17 mouse cellular contexts compared by ENCODE assay signal in genomic region chr1:86426128-86426527, GRCm38 (mm10). TPM values are rescaled to one million over a fixed set of nuclear protein-coding genes. Genes with fewer than 3 reads are reported as not detected.
A peak's percentile ranks its signal among the peaks of the same experiment; 100 is the strongest.
DNase-seq lines count a peak whose midpoint lies in the region; ATAC-seq and TF ChIP-seq lines count a peak whose summit lies in the region.
"Had no signal": no experiment of that assay in that cellular context is flagged by ENCODE, and none has a peak within 500 bp of the region (broad histone marks: within the 10 kb centered on the region; RNA-seq: fewer than 3 reads in every experiment).

TSS of gene Nmur1 (minus strand) at chr1:86426228.
TSS of gene Tex44 (plus strand) at chr1:86426329.

- H3K9me3 ChIP-seq in heart, embryonic 14.5 days (ENCODE audit: control insufficient read depth, low read length): no peaks in the 10 kb centered on the region
- no peaks in the 10 kb centered on the region for H3K9me3 ChIP-seq in ES-Bruce4 (replicated peaks; ENCODE audit: control insufficient read depth, insufficient read depth, low read length, poor library complexity, severe bottlenecking)
- no peaks in the 10 kb centered on the region for H3K9me3 ChIP-seq in hindbrain, embryonic 11.5 days (ENCODE audit: control insufficient read depth, low read length)
- no peaks in the 10 kb centered on the region for H3K9me3 ChIP-seq in midbrain, embryonic 12.5 days
- H3K9me3 ChIP-seq: embryonic facial prominence, embryonic 12.5 days had no signal

- TF ChIP-seq CTCF in ES-Bruce4 (IDR thresholded peaks at IDR 0.05; ENCODE audit: low read depth, low read length): no peak

- TF ChIP-seq POLR2A in ES-Bruce4 (IDR thresholded peaks at IDR 0.05; ENCODE audit: insufficient read depth, low read length): no peak

- peaks cover under 1 to 7% of the 10 kb centered on the region in 2 experiments; a peak in 3 of 4 replicates for H3K4me1 ChIP-seq in heart, embryonic 14.5 days (ENCODE audit: control insufficient read depth in 2 of 2, insufficient read depth in 2 of 2, low read length in 2 of 2)
- peaks cover 7% of the 10 kb centered on the region for H3K4me1 ChIP-seq in ES-Bruce4 (ENCODE audit: control insufficient read depth, insufficient read depth, low read length)
- no peaks in the 10 kb centered on the region; the same call in 1 of the 2 replicates for H3K4me1 ChIP-seq in hindbrain, embryonic 11.5 days (replicated peaks; ENCODE audit: control insufficient read depth, insufficient read depth, low read length)
- peaks cover 25% of the 10 kb centered on the region for H3K4me1 ChIP-seq in midbrain, embryonic 12.5 days

- no peaks in the 10 kb centered on the region for H3K36me3 ChIP-seq in heart, embryonic 14.5 days (ENCODE audit: control insufficient read depth, insufficient read depth, low read length)
- no peaks in the 10 kb centered on the region for H3K36me3 ChIP-seq in ES-Bruce4 (ENCODE audit: control insufficient read depth, insufficient read depth, low read length, poor library complexity, severe bottlenecking)
- H3K36me3 ChIP-seq in hindbrain, embryonic 11.5 days (ENCODE audit: control insufficient read depth, insufficient read depth, low read length): no peaks in the 10 kb centered on the region
- no peaks in the 10 kb centered on the region for H3K36me3 ChIP-seq in midbrain, embryonic 12.5 days
- H3K36me3 ChIP-seq: embryonic facial prominence, embryonic 12.5 days had no signal

- no peaks in the 10 kb centered on the region for H3K27me3 ChIP-seq in heart, embryonic 14.5 days (ENCODE audit: control insufficient read depth, insufficient read depth, low read length)
- H3K27me3 ChIP-seq in ES-Bruce4 (ENCODE audit: control insufficient read depth, insufficient read depth, low read length, poor library complexity, severe bottlenecking): no peaks in the 10 kb centered on the region
- H3K27me3 ChIP-seq in hindbrain, embryonic 11.5 days (ENCODE audit: control insufficient read depth, insufficient read depth, low read length): no peaks in the 10 kb centered on the region
- no peaks in the 10 kb centered on the region for H3K27me3 ChIP-seq in midbrain, embryonic 12.5 days
- H3K27me3 ChIP-seq: embryonic facial prominence, embryonic 12.5 days had no signal

- H3K27ac ChIP-seq in heart, embryonic 14.5 days (replicated peaks in 1 of 2; ENCODE audit: control insufficient read depth in 1 of 2, insufficient read depth in 1 of 2, low read depth in 2 of 2, low read length in 2 of 2): no peak within 1 kb of the TSS
- no peak within 1 kb of the TSS for H3K27ac ChIP-seq in ES-Bruce4 (ENCODE audit: insufficient read depth, low read length)
- peak within 1 kb of the TSS; percentile 60 for H3K27ac ChIP-seq in hindbrain, embryonic 11.5 days (ENCODE audit: low read depth, low read length)
- peak within 1 kb of the TSS; percentile 84 for H3K27ac ChIP-seq in midbrain, embryonic 12.5 days (replicated peaks)
- H3K27ac ChIP-seq: left cerebral cortex, adult 2 months; liver, embryonic 14.5 days; macrophage had no signal

- 86% methylated on average over 8 of the region's 8 CpGs for WGBS in heart, embryonic 14.5 days
- WGBS in hindbrain, embryonic 11.5 days: 93% methylated on average over 8 of the region's 8 CpGs
- 92% methylated on average over 8 of the region's 8 CpGs for WGBS in midbrain, embryonic 12.5 days

- no peak for DNase-seq in heart, adult 9 months (ENCODE audit: low spot score in 2 of 2)
- DNase-seq in hindbrain, embryonic 11.5 days (ENCODE audit: low spot score): no peak
- no peak for DNase-seq in lung, postnatal 10 days
- DNase-seq: cerebellum, postnatal 25 days; heart, postnatal 4 days; kidney, adult 9 months; right cerebral cortex, postnatal 14 days; thymus, postnatal 25 days had no signal

- no peak for ATAC-seq in heart, embryonic 14.5 days (ENCODE audit: insufficient number of reproducible peaks, insufficient read depth, low FRiP score, low read depth)
- ATAC-seq in hindbrain, embryonic 11.5 days (ENCODE audit: low FRiP score): no peak
- ATAC-seq in midbrain, embryonic 12.5 days (ENCODE audit: low FRiP score, low read depth): no peak
- no peak for ATAC-seq in megakaryocyte progenitor cell, adult 5-6 weeks (replicated peaks; ENCODE audit: poor library complexity)

- no peak within 1 kb of the TSS for H3K4me2 ChIP-seq in heart, embryonic 14.5 days (ENCODE audit: low read length)
- H3K4me2 ChIP-seq in hindbrain, embryonic 11.5 days (replicated peaks; ENCODE audit: low read depth, low read length): 0 out of 2 replicates have a peak within 1 kb of the TSS, but pooled peaks have one; percentile 15
- H3K4me2 ChIP-seq in midbrain, embryonic 12.5 days (replicated peaks): peak within 1 kb of the TSS; percentile 27
- H3K4me2 ChIP-seq: embryonic facial prominence, embryonic 12.5 days had no signal

- H3K4me3 ChIP-seq in heart, embryonic 14.5 days (ENCODE audit: control insufficient read depth in 1 of 2, insufficient read depth in 1 of 2, low read depth in 1 of 2, low read length in 2 of 2): no peak within 1 kb of the TSS
- H3K4me3 ChIP-seq in ES-Bruce4 (ENCODE audit: low read depth, low read length): no peak within 1 kb of the TSS
- H3K4me3 ChIP-seq in hindbrain, embryonic 11.5 days (ENCODE audit: low read depth, low read length): no peak within 1 kb of the TSS
- no peak within 1 kb of the TSS for H3K4me3 ChIP-seq in midbrain, embryonic 12.5 days
- H3K4me3 ChIP-seq: embryonic facial prominence, embryonic 12.5 days; left cerebral cortex, adult 2 months had no signal

- H3K9ac ChIP-seq in heart, embryonic 14.5 days (ENCODE audit: low read length): peak within 1 kb of the TSS; percentile 27; the same call in 1 of the 2 replicates
- peak within 1 kb of the TSS; percentile 20; the same call in 1 of the 2 replicates for H3K9ac ChIP-seq in ES-Bruce4 (ENCODE audit: low read depth, poor library complexity, severe bottlenecking)
- peak within 1 kb of the TSS; percentile 46 for H3K9ac ChIP-seq in hindbrain, embryonic 11.5 days (ENCODE audit: low read depth, low read length)
- no peak within 1 kb of the TSS; the same call in 1 of the 2 replicates for H3K9ac ChIP-seq in midbrain, embryonic 12.5 days (replicated peaks)
- H3K9ac ChIP-seq: embryonic facial prominence, embryonic 12.5 days; liver, embryonic 14.5 days had no signal

- TF ChIP-seq EP300 in ES-Bruce4 (IDR thresholded peaks at IDR 0.05; ENCODE audit: insufficient read depth, low read depth, low read length): no peak

RNA-seq across cellular contexts. Expression of gene Nmur1, which starts in this region (rescaled TPM):
- polyA plus RNA-seq in heart, embryonic 14.5 days (2014; fragmentation: Nextera tagmentation; extraction: Ambion mirVana): not detected in 2 replicates
- not detected in 2 replicates for polyA plus RNA-seq in ES-Bruce4 (2011; ENCODE audit: insufficient read depth, insufficient read length, low read depth, missing spikeins)
- not detected in 2 replicates for polyA plus RNA-seq in hindbrain, embryonic 11.5 days (2014; fragmentation: Nextera tagmentation; extraction: Ambion mirVana)
- polyA plus RNA-seq in midbrain, embryonic 12.5 days (2016; fragmentation: Nextera tagmentation; extraction: Ambion mirVana): not detected in 2 replicates
- 1.0 TPM in 1 of 2 replicates, not detected in the other for total RNA-seq in megakaryocyte progenitor cell, adult 5-6 weeks (2015)
- total RNA-seq in megakaryocyte progenitor cell, adult 5-6 weeks (2017): not detected in 2 replicates
- total RNA-seq: heart, postnatal 4 days; left cerebral cortex, adult 2 months had no signal
- polyA plus RNA-seq: embryonic facial prominence, embryonic 12.5 days; liver, embryonic 14.5 days; macrophage had no signal

RNA-seq across cellular contexts. Expression of gene Tex44, which starts in this region (rescaled TPM):
- not detected in 2 replicates for polyA plus RNA-seq in heart, embryonic 14.5 days (2014; fragmentation: Nextera tagmentation; extraction: Ambion mirVana)
- polyA plus RNA-seq in ES-Bruce4 (2011; ENCODE audit: insufficient read depth, insufficient read length, low read depth, missing spikeins): not detected in 2 replicates
- polyA plus RNA-seq in hindbrain, embryonic 11.5 days (2014; fragmentation: Nextera tagmentation; extraction: Ambion mirVana): 0.15 TPM in 1 of 2 replicates, not detected in the other
- polyA plus RNA-seq in midbrain, embryonic 12.5 days (2016; fragmentation: Nextera tagmentation; extraction: Ambion mirVana): not detected in 2 replicates
- not detected in 2 replicates for total RNA-seq in megakaryocyte progenitor cell, adult 5-6 weeks (2015)
- total RNA-seq in megakaryocyte progenitor cell, adult 5-6 weeks (2017): not detected in 2 replicates
- total RNA-seq: heart, postnatal 4 days; left cerebral cortex, adult 2 months had no signal
- polyA plus RNA-seq: embryonic facial prominence, embryonic 12.5 days; frontal cortex, adult 2 months; liver, embryonic 14.5 days; macrophage had no signal

Comparison
In these comparisons a context has a peak if more than half of its experiments do, and no peak if none do; other contexts are left out.
1. H3K27ac ChIP-seq: peak in hindbrain, embryonic 11.5 days (single experiment) and midbrain, embryonic 12.5 days (single experiment); none in heart, embryonic 14.5 days (0 of 2) and ES-Bruce4 (single experiment).